Mouse (Mus musculus) olfactory bulb, adult 2 months (tissue): Measurements from ENCODE around the gene Gm3776.
"Not testable (repeated sequence)": the region's sequence is repeated elsewhere in the genome, so short reads cannot be mapped to it uniquely, and the experiment has no call there.

ENCODE experiments used
- CTCF ChIP-seq: fragments of 200-500 bp; IDR thresholded peaks from 2 replicates; pipeline ENCODE4 v1.5.1; 2012; ENCODE audit warnings: low read depth, mild to moderate bottlenecking, low read length, moderate library complexity; ENCODE audit not compliant: insufficient read depth
- POLR2A ChIP-seq: fragments of 200-500 bp; IDR thresholded peaks from 2 replicates; pipeline ENCODE4 v1.6.1; 2012; ENCODE audit warnings: mild to moderate bottlenecking, low read depth, low read length, moderate library complexity; ENCODE audit not compliant: insufficient read depth

- not testable (repeated sequence) for TF ChIP-seq CTCF, POLR2A
These were observed 2.8 kb downstream of the Gm3776 start for GRCm38 (mm10) chr9:78259688-78260087.
